Mouse (Mus musculus) hindbrain, embryonic 15.5 days (tissue): ENCODE results near the gene Rnf223. TPM values are rescaled to one million over a fixed set of nuclear protein-coding genes. Genes with fewer than 3 reads are reported as not detected.
"Not testable (repeated sequence)": the region's sequence is repeated elsewhere in the genome, so short reads cannot be mapped to it uniquely, and the experiment has no call there.

ENCODE experiments used
- ATAC-seq: fragments of 200-750 bp; cut with Nextera tagmentation; 2 replicates; pipeline ENCODE4 v1.8.0; 2017; ENCODE audit warnings: low read depth, moderate number of reproducible peaks, moderate TSS enrichment; ENCODE audit not compliant: low FRiP score
- H3K27ac ChIP-seq: fragments of 300-500 bp; sonication (generic); replicated peaks from 2 replicates; pipeline ENCODE4 v1.5.1; 2015; ENCODE audit warnings: mild to moderate bottlenecking, inconsistent platforms
- H3K27me3 ChIP-seq: fragments of 300-500 bp; sonication (generic); 2 replicates; pipeline ENCODE4 v1.6.1; 2015; ENCODE audit warnings: control low read depth, inconsistent platforms
- H3K36me3 ChIP-seq: fragments of 300-500 bp; sonication (generic); 2 replicates; pipeline ENCODE4 v1.6.1; 2015; ENCODE audit warnings: control low read depth, inconsistent platforms
- H3K4me1 ChIP-seq: fragments of 300-500 bp; sonication (generic); replicated peaks from 2 replicates; pipeline ENCODE4 v1.6.1; 2015; ENCODE audit warnings: control low read depth, inconsistent platforms
- H3K4me2 ChIP-seq: fragments of 300-500 bp; sonication (generic); 2 replicates; pipeline ENCODE4 v1.6.1; 2015; ENCODE audit warnings: moderate library complexity, mild to moderate bottlenecking, inconsistent platforms
- H3K4me3 ChIP-seq: fragments of 300-500 bp; sonication (generic); 2 replicates; pipeline ENCODE4 v1.5.1; 2015; ENCODE audit warnings: mild to moderate bottlenecking, inconsistent platforms
- H3K9ac ChIP-seq: fragments of 300-500 bp; sonication (generic); 2 replicates; pipeline ENCODE4 v1.6.1; 2015; ENCODE audit warnings: inconsistent platforms
- H3K9me3 ChIP-seq: fragments of 300-500 bp; sonication (generic); 2 replicates; pipeline ENCODE4 v1.6.1; 2016; ENCODE audit warnings: control low read depth, inconsistent platforms
- WGBS: fragments of 180-500 bp; shearing (Covaris S2); methylation state at CpG from one replicate; pipeline ENCODE4 v1.1.7; 2015; 5-methylcytosine and 5-hydroxymethylcytosine counted together
- polyA plus RNA-seq: library from polyadenylated mRNA; unstranded; fragments of >200 nt; fragmentation: Nextera tagmentation; extraction: Ambion mirVana; gene quantifications from 2 replicates; pipeline ENCODE4 v1.2.1, GENCODE M21; 2015

Rnf223 gene
- polyA plus RNA-seq, 1 experiment from 2014 or later = 0.53 TPM

GRCm38 (mm10) chr4:156135112-156135511 is 4.8 kb downstream of the Rnf223 start:
- no peak overlapping the region for H3K27ac ChIP-seq
- H3K9me3 ChIP-seq = no peaks in the 10 kb centered on the region
- no peaks in the 10 kb centered on the region for H3K36me3 ChIP-seq
- no peaks in the 10 kb centered on the region for H3K4me1 ChIP-seq
- no peak for ATAC-seq
- no peak overlapping the region for H3K4me3 ChIP-seq
- H3K9ac ChIP-seq = no peak overlapping the region
- H3K4me2 ChIP-seq = no peak overlapping the region
- no peaks in the 10 kb centered on the region for H3K27me3 ChIP-seq
- WGBS = 94% methylated on average over 13 of the region's 13 CpGs

- Histone ChIP-seq H3K9me3 (no peaks in the 10 kb centered on the region), H3K4me1 (no peaks in the 10 kb centered on the region), H3K27ac (no peak overlapping the region), H3K4me3 (no peak overlapping the region), H3K27me3 (no peaks in the 10 kb centered on the region), H3K36me3 (no peaks in the 10 kb centered on the region), H3K9ac (no peak overlapping the region), H3K4me2 (no peak overlapping the region)
- no peak for ATAC-seq
- WGBS = 94% methylated on average over 14 of the region's 14 CpGs
Observed at GRCm38 (mm10) chr4:156135801-156136200, 5.5 kb downstream of the Rnf223 start.

- no peak overlapping the region for H3K27ac ChIP-seq
- H3K4me3 ChIP-seq = no peak overlapping the region
- no peaks in the 10 kb centered on the region for H3K9me3 ChIP-seq
- H3K4me2 ChIP-seq = no peak overlapping the region
- 94% methylated on average over 30 of the region's 30 CpGs for WGBS
- H3K4me1 ChIP-seq = no peaks in the 10 kb centered on the region
- no peak overlapping the region for H3K9ac ChIP-seq
- H3K36me3 ChIP-seq = no peaks in the 10 kb centered on the region
- ATAC-seq = no peak
- no peaks in the 10 kb centered on the region for H3K27me3 ChIP-seq
Observed at GRCm38 (mm10) chr4:156136285-156137100, 6.2 kb downstream of the Rnf223 start.

DNA sequence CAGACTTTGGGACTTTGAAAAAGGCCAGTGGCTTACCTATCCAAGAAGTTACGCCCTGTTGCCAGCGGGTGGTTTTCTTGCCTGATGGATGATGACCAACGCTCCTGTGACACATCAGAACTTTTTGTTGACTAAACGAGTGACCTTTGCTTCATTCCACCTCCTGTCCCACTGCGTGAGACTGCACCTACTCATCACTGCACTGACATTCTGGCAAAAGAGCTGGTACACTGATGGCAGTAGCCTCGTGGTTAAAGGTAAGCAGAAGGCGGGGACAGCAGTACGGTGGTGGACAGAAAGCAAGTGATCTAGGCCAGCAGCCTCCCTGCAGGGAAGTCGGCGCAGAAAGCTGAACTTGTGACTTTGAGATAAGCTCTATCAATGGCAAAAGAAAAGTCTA is 20.6 kb downstream of the Rnf223 start:
- not testable (repeated sequence) for H3K27ac ChIP-seq, H3K4me1 ChIP-seq, H3K36me3 ChIP-seq, H3K9ac ChIP-seq, H3K4me2 ChIP-seq, ATAC-seq, H3K27me3 ChIP-seq, H3K9me3 ChIP-seq, H3K4me3 ChIP-seq
- WGBS = 86% methylated on average over 10 of the region's 10 CpGs

DNA sequence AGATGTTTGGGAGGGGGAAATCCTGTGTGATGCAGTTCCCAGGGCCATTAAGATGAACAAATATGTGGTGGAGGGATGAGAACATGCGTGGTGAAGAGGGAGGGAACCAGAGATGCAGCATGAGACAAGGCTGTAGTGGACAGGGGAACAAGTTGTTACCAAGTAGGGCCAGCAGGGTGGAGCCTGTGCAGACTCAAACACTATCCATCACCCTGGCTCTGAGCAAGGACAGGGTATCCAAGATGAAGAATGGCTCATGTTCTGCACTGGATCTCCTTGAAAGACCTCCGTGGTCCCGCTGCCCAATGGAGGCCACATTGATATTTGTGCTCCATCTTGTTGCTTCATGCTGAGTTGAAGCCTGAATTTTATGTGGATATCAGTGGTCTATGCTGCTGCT is 24.5 kb downstream of the Rnf223 start:
- H3K9ac ChIP-seq = no peak overlapping the region
- no peak overlapping the region for H3K4me3 ChIP-seq
- no peaks in the 10 kb centered on the region for H3K4me1 ChIP-seq
- H3K36me3 ChIP-seq = no peaks in the 10 kb centered on the region
- no peak for ATAC-seq
- 96% methylated on average over 3 of the region's 3 CpGs for WGBS
- H3K27me3 ChIP-seq = no peaks in the 10 kb centered on the region
- no peak overlapping the region for H3K4me2 ChIP-seq
- no peak overlapping the region for H3K27ac ChIP-seq
- no peaks in the 10 kb centered on the region for H3K9me3 ChIP-seq

DNA sequence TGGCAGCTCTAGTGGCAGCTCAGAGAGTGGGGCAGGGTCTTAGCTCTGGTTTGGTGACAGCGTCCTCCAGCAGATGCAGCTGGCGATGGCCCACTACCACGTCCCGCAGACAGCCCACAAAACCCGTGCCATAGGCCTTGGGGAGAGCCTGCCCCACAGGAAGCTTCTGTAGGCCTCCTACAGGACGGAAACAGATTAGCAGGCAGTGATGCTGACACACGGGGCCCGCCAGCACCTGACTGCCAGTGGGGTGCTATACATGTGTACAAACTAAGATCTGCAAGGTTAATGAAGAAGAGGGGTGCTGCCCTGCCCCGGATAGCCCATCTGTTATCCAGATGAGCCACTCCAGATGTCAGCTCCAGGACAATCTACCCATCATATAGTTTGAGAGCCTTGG is 36.2 kb downstream of the Rnf223 start:
- WGBS = 93% methylated on average over 9 of the region's 9 CpGs
- no peaks in the 10 kb centered on the region for H3K4me1 ChIP-seq

GRCm38 (mm10) chr4:156168611-156169010 is 38.3 kb downstream of the Rnf223 start:
- Histone ChIP-seq H3K4me1 (no peaks in the 10 kb centered on the region), H3K36me3 (peaks cover 97% of the 10 kb centered on the region), H3K9ac (no peak overlapping the region), H3K4me3 (no peak overlapping the region), H3K9me3 (no peaks in the 10 kb centered on the region), H3K4me2 (no peak overlapping the region), H3K27ac (no peak overlapping the region), H3K27me3 (no peaks in the 10 kb centered on the region)
- WGBS = 97% methylated on average over 8 of the region's 8 CpGs
- no peak for ATAC-seq

More for the DNA sequence above, 36.2 kb downstream of the Rnf223 start:
- ATAC-seq = no peak
- Histone ChIP-seq H3K27me3 (no peaks in the 10 kb centered on the region), H3K27ac (no peak overlapping the region), H3K36me3 (peaks cover 95% of the 10 kb centered on the region), H3K4me3 (no peak overlapping the region), H3K4me2 (no peak overlapping the region), H3K9ac (no peak overlapping the region), H3K9me3 (0 out of 2 replicates have a peak, but pooled peaks cover 6% of the 10 kb centered on the region)

DNA sequence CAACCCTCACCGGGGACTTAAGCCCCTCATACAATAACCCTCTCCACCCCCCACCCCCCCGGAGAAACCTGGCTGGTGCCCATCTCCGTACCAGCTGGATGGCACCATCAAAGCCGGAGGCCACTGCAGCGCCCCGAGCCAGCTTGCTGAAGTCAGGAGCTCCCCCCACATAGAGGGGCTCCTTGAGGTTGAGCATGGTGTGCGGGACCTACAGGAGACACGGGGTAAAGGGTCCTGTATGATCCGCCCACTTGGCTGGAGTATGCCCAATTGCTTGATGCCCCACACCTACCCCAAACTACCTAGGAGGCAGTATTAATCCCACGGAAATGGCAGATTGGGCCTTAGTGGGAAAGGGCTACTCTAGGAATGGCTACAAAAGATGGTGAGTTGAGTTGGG is 38.8 kb downstream of the Rnf223 start:
- WGBS = 96% methylated on average over 10 of the region's 10 CpGs
- Histone ChIP-seq H3K36me3 (peaks cover 97% of the 10 kb centered on the region), H3K9ac (no peak overlapping the region)

DNA sequence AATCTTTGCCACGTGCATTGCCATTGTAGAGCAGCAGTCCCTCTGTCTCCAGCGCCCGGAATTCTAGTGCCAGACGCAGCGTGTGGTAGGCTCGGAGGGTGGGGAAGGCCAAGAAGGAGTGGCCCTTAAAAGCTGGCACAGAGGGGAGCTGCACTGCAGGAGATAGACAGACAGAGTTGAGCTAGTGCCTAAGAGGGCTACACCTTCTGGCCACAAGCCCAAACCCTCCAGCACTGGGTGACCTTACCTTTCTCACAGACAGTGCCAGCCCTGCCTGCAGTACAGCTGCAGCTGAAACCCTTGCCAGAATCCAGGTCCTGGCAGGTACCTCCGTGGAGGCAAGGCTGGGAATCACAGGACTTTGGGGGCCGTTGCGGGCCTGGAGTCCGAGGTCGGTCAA is 41.5 kb downstream of the Rnf223 start:
- Histone ChIP-seq H3K4me2 (no peak overlapping the region), H3K9ac (no peak overlapping the region), H3K27ac (no peak overlapping the region), H3K4me3 (no peak overlapping the region), H3K27me3 (no peaks in the 10 kb centered on the region), H3K4me1 (no peaks in the 10 kb centered on the region), H3K36me3 (peaks cover 99% of the 10 kb centered on the region), H3K9me3 (no peaks in the 10 kb centered on the region)
- 94% methylated on average over 11 of the region's 11 CpGs for WGBS
- ATAC-seq = no peak

More for the DNA sequence above, 38.8 kb downstream of the Rnf223 start:
- H3K27ac ChIP-seq = no peak overlapping the region
- H3K27me3 ChIP-seq = no peaks in the 10 kb centered on the region
- no peaks in the 10 kb centered on the region for H3K9me3 ChIP-seq
- H3K4me3 ChIP-seq = no peak overlapping the region
- no peak overlapping the region for H3K4me2 ChIP-seq
- no peaks in the 10 kb centered on the region for H3K4me1 ChIP-seq
- no peak for ATAC-seq

GRCm38 (mm10) chr4:156177630-156178029 is 47.3 kb downstream of the Rnf223 start:
- Histone ChIP-seq H3K4me1 (peaks cover 30% of the 10 kb centered on the region), H3K9me3 (no peaks in the 10 kb centered on the region), H3K27me3 (no peaks in the 10 kb centered on the region), H3K4me3 (no peak overlapping the region), H3K27ac (no peak overlapping the region), H3K4me2 (no peak overlapping the region), H3K9ac (no peak overlapping the region), H3K36me3 (peaks cover 77% of the 10 kb centered on the region)
- 94% methylated on average over 9 of the region's 9 CpGs for WGBS
- ATAC-seq = no peak
